Mouse (Mus musculus) MN1 (cell line): ENCODE results near the gene Abcf2.

Experiments
- DNase-seq: peaks from one replicate; pipeline ENCODE4 v3.0.0-alpha.2; 2016; ENCODE audit warnings: low spot score

Abcf2 gene

DNA sequence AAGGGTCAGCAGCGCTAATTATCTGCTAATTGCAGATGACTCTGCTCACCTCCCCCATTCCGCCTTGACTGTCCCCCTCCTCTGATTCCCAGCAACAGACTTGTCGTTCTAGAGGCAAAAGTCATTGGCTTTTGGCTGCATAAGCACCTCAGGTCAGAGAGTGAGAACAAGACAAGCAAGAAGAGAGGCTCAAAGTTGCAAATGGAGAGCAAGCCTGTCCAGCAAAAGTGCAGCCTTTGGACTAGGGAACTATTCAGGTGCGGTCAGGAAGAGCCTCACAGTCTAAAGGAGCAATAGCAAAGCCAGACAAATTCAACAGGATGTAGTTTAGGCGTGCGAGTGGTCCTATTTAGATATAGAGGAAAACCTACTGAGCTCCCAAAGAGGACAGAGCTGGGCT, 49.5 kb downstream of the Abcf2 start:
- DNase-seq = no peak

GRCm38 (mm10) chr5:24526889-24527230, 50.4 kb downstream of the Abcf2 start, which contains the start of gene Gbx1:
TSS of gene Gbx1 (minus strand) at chr5:24527202.
- DNase-seq = no peak

GRCm38 (mm10) chr5:24526190-24526888, 50.9 kb downstream of the Abcf2 start:
- DNase-seq = no peak

DNA sequence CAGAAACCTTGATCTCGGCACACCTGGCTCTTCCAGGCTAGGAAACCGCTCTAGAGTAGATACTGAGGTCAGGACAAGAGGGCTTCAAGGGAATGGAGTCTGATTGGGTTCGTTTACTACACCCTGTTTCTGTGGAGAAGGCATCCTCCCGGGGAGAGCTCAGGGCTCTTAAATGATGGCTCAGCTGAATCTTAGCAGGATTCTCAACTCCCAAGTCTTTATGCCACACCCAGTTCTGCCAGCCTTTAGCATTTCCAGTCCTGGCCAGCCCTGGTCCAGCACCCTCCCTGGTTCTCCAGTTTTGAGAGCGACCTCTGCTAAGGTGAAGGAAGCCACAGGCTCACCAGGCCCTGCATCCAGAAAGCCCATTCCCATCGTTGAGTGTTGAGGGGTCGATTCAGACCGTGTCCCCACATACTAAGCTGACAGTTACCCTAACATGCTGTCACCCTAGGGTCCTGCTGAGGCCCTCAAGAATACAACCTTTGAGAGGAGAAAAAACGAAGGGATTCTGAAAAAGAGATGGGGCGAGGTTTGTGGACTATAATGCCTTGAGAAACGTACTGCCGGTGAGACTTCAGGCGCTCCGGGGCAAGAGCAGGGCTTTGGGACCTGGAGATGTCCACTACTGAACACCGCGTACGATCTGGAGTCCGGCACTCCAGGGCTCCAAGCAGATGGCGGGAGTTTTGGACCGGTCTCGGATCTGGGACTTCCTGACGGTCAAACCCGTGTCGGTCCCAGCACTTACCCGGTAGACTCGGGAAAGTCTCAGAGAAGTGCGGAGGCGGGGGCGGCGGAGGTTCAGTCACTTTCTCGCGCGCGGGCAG, 51.7 kb downstream of the Abcf2 start:
- no peak for DNase-seq

- no peak for DNase-seq
These were observed 52.7 kb downstream of the Abcf2 start for GRCm38 (mm10) chr5:24524522-24524921.

DNA sequence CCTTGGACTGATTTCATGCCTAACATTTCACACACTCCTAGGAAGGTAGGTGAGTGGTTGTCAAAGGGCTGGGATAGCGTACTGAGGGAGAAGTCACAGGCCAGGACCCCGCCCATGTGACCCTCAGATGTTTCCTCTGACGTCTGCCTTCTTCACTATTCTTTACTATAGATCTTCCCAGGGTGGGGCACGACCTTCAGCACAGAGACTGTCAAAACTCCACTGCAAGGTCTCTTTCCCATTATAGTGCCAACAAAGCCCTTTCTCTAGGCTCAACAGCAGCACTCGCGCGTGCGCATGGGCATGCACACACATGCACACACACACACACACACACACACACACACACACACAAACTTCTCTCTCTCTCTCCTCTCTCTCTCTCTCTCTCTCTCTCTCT, 53.5 kb downstream of the Abcf2 start:
- no peak for DNase-seq

- DNase-seq = no peak
These were observed 55.9 kb downstream of the Abcf2 start for GRCm38 (mm10) chr5:24521366-24521765.
